In genomic region chr6:68201448-68201847, GRCm38 (mm10) we compare ENCODE assay signal across 12 mouse cellular contexts.
DNase-seq lines count a peak whose midpoint lies in the region; ATAC-seq and TF ChIP-seq lines count a peak whose summit lies in the region.
"Had no signal": no experiment of that assay in that cellular context is flagged by ENCODE, and none has a peak within 500 bp of the region (broad histone marks: within the 10 kb centered on the region; RNA-seq: fewer than 3 reads in every experiment).

No protein-coding gene starts in this region.

- peak; percentile 1 to 24 for DNase-seq in kidney, postnatal 36 days
- peak; percentile 66 for DNase-seq in 416B (ENCODE audit: low read depth)
- DNase-seq in CH12.LX (ENCODE audit: extremely low read depth): peak; percentile 71
- DNase-seq in embryo, embryonic 11.5 days (ENCODE audit: low read depth, low spot score): peak; percentile 3
- no peak for DNase-seq in gastrocnemius, postnatal 25 days
- DNase-seq: thymus, postnatal 4 days had no signal

- no peak overlapping the region for H3K9ac ChIP-seq in kidney, embryonic 15.5 days
- H3K9ac ChIP-seq in CH12.LX (ENCODE audit: insufficient read depth, low read depth): no peak overlapping the region
- H3K9ac ChIP-seq: neural tube, embryonic 13.5 days had no signal

- ATAC-seq in kidney, embryonic 15.5 days (replicated peaks; ENCODE audit: low FRiP score): no peak
- no peak; the same call in 1 of the 2 replicates for ATAC-seq in megakaryocyte, adult 5-6 weeks (ENCODE audit: poor library complexity, severe bottlenecking)
- ATAC-seq in erythroblast, adult 5-6 weeks (replicated peaks; ENCODE audit: low FRiP score, poor library complexity, severe bottlenecking): no peak
- ATAC-seq: hindbrain, embryonic 16.5 days had no signal

- no peak overlapping the region for H3K27ac ChIP-seq in kidney, embryonic 15.5 days
- H3K27ac ChIP-seq in CH12.LX (ENCODE audit: insufficient read depth, low read depth): no peak overlapping the region
- H3K27ac ChIP-seq: macrophage; neural tube, embryonic 13.5 days had no signal

- peak; percentile 96 for TF ChIP-seq RAD21 in CH12.LX (IDR thresholded peaks at IDR 0.05; ENCODE audit: low read depth, low read length)

- no peak for TF ChIP-seq POLR2A in CH12.LX (IDR thresholded peaks at IDR 0.05; ENCODE audit: low read depth, low read length)

- no peak for TF ChIP-seq EP300 in CH12.LX (IDR thresholded peaks at IDR 0.05; ENCODE audit: low read length)

- dilution Hi-C loops in CH12.LX (cut with MboI; ENCODE audit: extremely low pct_ligation_motif_present, extremely low pct_unique_long_range_greater_than_20kb, low sequenced_read_pairs): no loop called here

- no peak overlapping the region for H3K4me3 ChIP-seq in kidney, embryonic 15.5 days (replicated peaks)
- no peak overlapping the region for H3K4me3 ChIP-seq in CH12.LX (replicated peaks in 1 of 3; ENCODE audit: low read depth in 2 of 3, low read length in 2 of 3, poor library complexity in 1 of 3)
- H3K4me3 ChIP-seq: neural tube, embryonic 13.5 days had no signal

- no peaks in the 10 kb centered on the region for H3K36me3 ChIP-seq in kidney, embryonic 15.5 days
- no peaks in the 10 kb centered on the region for H3K36me3 ChIP-seq in CH12.LX (replicated peaks in 1 of 2; ENCODE audit: control insufficient read depth in 1 of 2, insufficient read depth in 1 of 2, low read length in 1 of 2)
- H3K36me3 ChIP-seq: neural tube, embryonic 13.5 days had no signal

- no peaks in the 10 kb centered on the region for H3K79me2 ChIP-seq in CH12.LX (replicated peaks; ENCODE audit: control insufficient read depth, extremely low read depth, insufficient read depth, poor library complexity, severe bottlenecking)

- no peak overlapping the region for H3K4me2 ChIP-seq in kidney, embryonic 15.5 days
- H3K4me2 ChIP-seq in CH12.LX (ENCODE audit: insufficient read depth, low read depth, poor library complexity, severe bottlenecking): 0 out of 2 replicates have a peak overlapping the region, but pooled peaks have one; percentile 4
- H3K4me2 ChIP-seq: neural tube, embryonic 13.5 days had no signal

- no peaks in the 10 kb centered on the region for H3K9me3 ChIP-seq in kidney, embryonic 15.5 days (replicated peaks)
- H3K9me3 ChIP-seq in CH12.LX (replicated peaks; ENCODE audit: low read length): no peaks in the 10 kb centered on the region
- H3K9me3 ChIP-seq: neural tube, embryonic 13.5 days had no signal

- no peaks in the 10 kb centered on the region for H3K27me3 ChIP-seq in kidney, embryonic 15.5 days
- H3K27me3 ChIP-seq in CH12.LX (replicated peaks): no peaks in the 10 kb centered on the region
- H3K27me3 ChIP-seq: neural tube, embryonic 13.5 days had no signal

- no peaks in the 10 kb centered on the region for H3K4me1 ChIP-seq in kidney, embryonic 15.5 days
- H3K4me1 ChIP-seq in CH12.LX (ENCODE audit: control insufficient read depth in 1 of 2, insufficient read depth in 2 of 2): no peaks in the 10 kb centered on the region
- H3K4me1 ChIP-seq: neural tube, embryonic 13.5 days had no signal

- TF ChIP-seq CTCF in CH12.LX (conservative IDR thresholded peaks at IDR 0.05 in 1 of 2, IDR thresholded peaks at IDR 0.05 in 1 of 2; ENCODE audit: low read depth in 2 of 2, low read length in 2 of 2): peak; percentile 23 to 91; a peak in 2 of 4 replicates

- in situ Hi-C loops in CH12.LX (cut with MboI; ENCODE audit: low pct_ligation_motif_present, low pct_unique_long_range_greater_than_20kb, low sequenced_read_pairs): loop anchor here (25.0 kb wide), 2 partner anchors 411 to 561 kb away; no protein-coding TSS in a partner anchor

- WGBS in kidney, embryonic 15.5 days: 41% methylated on average over 2 of the region's 2 CpGs

TF ChIP-seq in CH12.LX, 34 proteins besides CTCF, POLR2A, EP300 and RAD21:
- TF ChIP-seq ZC3H11A (IDR thresholded peaks at IDR 0.05; ENCODE audit: low read depth, low read length) (peak; percentile 94), MYC (IDR thresholded peaks at IDR 0.05; ENCODE audit: low read depth, low read length) (peak; percentile 67; the same call in 1 of the 2 replicates), ETS1 (conservative IDR thresholded peaks at IDR 0.05; ENCODE audit: low read depth, low read length) (no peak), MAX (IDR thresholded peaks at IDR 0.05; ENCODE audit: low read length) (no peak), SIN3A (IDR thresholded peaks at IDR 0.05; ENCODE audit: low read length) (no peak), KAT2A (IDR thresholded peaks at IDR 0.05; ENCODE audit: insufficient replicate concordance, low read length) (no peak), SMC3 (IDR thresholded peaks at IDR 0.05; ENCODE audit: low read depth, low read length) (peak; percentile 95), MAFK (IDR thresholded peaks at IDR 0.05; ENCODE audit: insufficient replicate concordance, low read length) (no peak), NRF1 (IDR thresholded peaks at IDR 0.05; ENCODE audit: low read depth, low read length) (no peak), E2F4 (IDR thresholded peaks at IDR 0.05; ENCODE audit: insufficient replicate concordance, low read depth, low read length) (no peak), CHD1 (IDR thresholded peaks at IDR 0.05; ENCODE audit: low read depth, low read length) (no peak), USF1 (IDR thresholded peaks at IDR 0.05; ENCODE audit: low read depth, low read length) (no peak), NELFE (IDR thresholded peaks at IDR 0.05; ENCODE audit: low read depth, low read length) (no peak), CHD2 (IDR thresholded peaks at IDR 0.05; ENCODE audit: low read length) (no peak), RCOR1 (conservative IDR thresholded peaks at IDR 0.05; ENCODE audit: low read depth, low read length) (no peak), UBTF (IDR thresholded peaks at IDR 0.05; ENCODE audit: low read depth, low read length) (no peak), BHLHE40 (IDR thresholded peaks at IDR 0.05; ENCODE audit: low read depth, low read length) (no peak), ZNF384 (IDR thresholded peaks at IDR 0.05; ENCODE audit: low read depth, low read length) (no peak), IRF4 (IDR thresholded peaks at IDR 0.05; ENCODE audit: low read depth, low read length) (0 out of 2 replicates have a peak, but pooled peaks have one; percentile 40), HCFC1 (IDR thresholded peaks at IDR 0.05; ENCODE audit: low read depth, low read length) (no peak), JUND (conservative IDR thresholded peaks at IDR 0.05; ENCODE audit: low read depth, low read length) (peak; percentile 28; the same call in 1 of the 2 replicates), ELF1 (IDR thresholded peaks at IDR 0.05; ENCODE audit: low read depth, low read length) (no peak), MEF2A (IDR thresholded peaks at IDR 0.05; ENCODE audit: borderline replicate concordance, low read depth, low read length) (no peak), GABPA (IDR thresholded peaks at IDR 0.05; ENCODE audit: insufficient replicate concordance, low read depth, low read length) (no peak), POLR2AphosphoS2 (IDR thresholded peaks at IDR 0.05; ENCODE audit: low read depth, low read length) (no peak), ZMIZ1 (IDR thresholded peaks at IDR 0.05; ENCODE audit: low read depth, low read length) (no peak), TCF12 (IDR thresholded peaks at IDR 0.05; ENCODE audit: low read depth, low read length) (no peak), MXI1 (IDR thresholded peaks at IDR 0.05; ENCODE audit: low read depth, low read length) (no peak), TBP (conservative IDR thresholded peaks at IDR 0.05; ENCODE audit: low read depth, low read length) (no peak), ZKSCAN1 (IDR thresholded peaks at IDR 0.05; ENCODE audit: borderline replicate concordance, low read depth, low read length) (no peak), USF2 (conservative IDR thresholded peaks at IDR 0.05; ENCODE audit: low read depth, low read length) (no peak), JUN (IDR thresholded peaks at IDR 0.05; ENCODE audit: insufficient read depth, low read depth, low read length) (0 out of 2 replicates have a peak, but pooled peaks have one; percentile 6), MAZ (IDR thresholded peaks at IDR 0.05; ENCODE audit: low read depth, low read length) (no peak), PAX5 (IDR thresholded peaks at IDR 0.05; ENCODE audit: low read length) (no peak)
TF ChIP-seq in CH12.LX: peak in this region for 6.
